Mouse (Mus musculus): ENCODE data around the gene Bud13.
"Not testable (repeated sequence)": the region's sequence is repeated elsewhere in the genome, so short reads cannot be mapped to it uniquely, and the experiment has no call there.

Bud13 gene

GRCm38 (mm10) chr9:46336294-46336693 lies 53.5 kb downstream of the Bud13 start:
- not testable (repeated sequence) for DNase-seq (ENCODE audit: extremely low read depth, insufficient read length, low spot score)

DNA sequence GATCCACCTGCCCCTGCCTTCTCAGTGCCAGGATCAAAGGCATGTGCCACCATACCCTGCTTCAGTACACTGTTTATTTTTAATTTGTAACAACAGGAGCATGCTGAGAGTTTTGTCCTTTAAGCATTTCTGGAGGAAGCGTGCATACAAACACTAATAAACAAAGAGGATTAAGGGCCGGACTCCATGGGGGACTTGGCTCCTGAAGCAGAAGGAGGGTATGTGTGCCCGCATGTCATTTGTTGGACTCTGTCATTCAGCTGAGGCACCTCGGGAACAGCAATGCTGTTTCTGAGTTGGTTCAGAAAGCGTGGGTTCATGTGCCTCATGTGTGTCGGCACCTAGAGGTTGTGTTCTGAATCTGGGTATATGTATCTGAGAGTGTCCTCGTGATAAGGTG lies 54.5 kb downstream of the Bud13 start:
- no peak for DNase-seq (ENCODE audit: extremely low read depth, insufficient read length, low spot score)

DNA sequence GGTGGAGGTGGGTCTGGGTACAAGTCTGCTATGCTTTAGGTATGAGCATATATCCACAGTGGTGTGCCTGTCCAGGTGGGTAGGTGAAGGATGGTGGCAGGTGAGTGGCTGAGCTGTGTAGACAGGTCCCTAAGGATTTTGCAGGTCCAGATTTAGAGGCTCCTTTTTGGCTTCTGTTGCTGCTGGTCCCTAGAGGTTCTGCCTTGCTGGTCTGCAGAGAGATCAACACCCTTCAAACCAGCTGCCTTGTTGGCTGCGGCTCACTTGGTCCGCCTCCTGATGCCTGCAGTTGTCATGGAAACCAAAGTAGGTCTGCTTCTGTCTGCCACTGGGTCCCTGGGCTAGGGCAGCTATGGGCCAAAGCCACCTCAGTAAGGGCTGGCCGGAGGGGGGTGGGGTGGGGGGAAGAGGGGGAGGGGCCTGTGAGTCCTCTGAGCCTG lies 55.1 kb downstream of the Bud13 start:
- no peak for DNase-seq (ENCODE audit: extremely low read depth, insufficient read length, low spot score)

- DNase-seq (ENCODE audit: extremely low read depth, insufficient read length, low spot score), result no peak
Observed at GRCm38 (mm10) chr9:46338384-46338783, 55.6 kb downstream of the Bud13 start.

- no peak for DNase-seq (ENCODE audit: extremely low read depth, insufficient read length, low spot score)
Observed at GRCm38 (mm10) chr9:46339051-46339652, 56.3 kb downstream of the Bud13 start.

GRCm38 (mm10) chr9:46345887-46346665 lies 63.3 kb downstream of the Bud13 start:
- DNase-seq (ENCODE audit: extremely low read depth, insufficient read length, low spot score), result no peak
